Mouse (Mus musculus) lung, postnatal 0 days (tissue): ENCODE results near the gene Naip2.

Experiments used
- CTCF ChIP-seq: IDR thresholded peaks from 2 replicates; pipeline ENCODE4 v1.5.1; 2016; ENCODE audit warnings: antibody characterized with exemption, mild to moderate bottlenecking
- EP300 ChIP-seq: IDR thresholded peaks from 2 replicates; pipeline ENCODE4 v1.6.1; 2016; ENCODE audit warnings: antibody characterized with exemption, mild to moderate bottlenecking, control low read depth

GRCm38 (mm10) chr13:100210540-100210939 is 8.6 kb upstream of the Naip2 start:
- TF ChIP-seq CTCF: no peak
- TF ChIP-seq EP300: no peak
